Mouse (Mus musculus): Measurements from ENCODE around the gene Snx29.

GRCm38 (mm10) chr16:11532592-11532991 is 209.9 kb downstream of the Snx29 start:
- TF ChIP-seq POLR2A (IDR thresholded peaks at IDR 0.05; ENCODE audit: low read depth, low read length) (no peak), CTCF (IDR thresholded peaks at IDR 0.05; ENCODE audit: borderline replicate concordance, insufficient read depth, low read length) (no peak)

Data from embryonic fibroblast, embryonic 13.5 days (primary cell).